Mouse (Mus musculus): ENCODE measurements around the gene Lpp. TPM values are rescaled to one million over a fixed set of nuclear protein-coding genes. Genes with fewer than 3 reads are reported as not detected.
A peak's percentile ranks its signal among the peaks of the same experiment; 100 is the strongest.

The Lpp gene
- polyA plus RNA-seq, 1 experiment from 2014 or later, result 42.6 TPM

GRCm38 (mm10) chr16:24475305-24475947 lies 82.1 kb downstream of the Lpp start:
- peak overlapping the region; percentile 25; the same call in 1 of the 2 replicates for H3K27ac ChIP-seq (ENCODE audit: low read length)
- peaks cover 2% of the 10 kb centered on the region; the same call in 1 of the 2 replicates for H3K36me3 ChIP-seq (ENCODE audit: control insufficient read depth, insufficient read depth)
- peaks cover 35% of the 10 kb centered on the region for H3K4me1 ChIP-seq (ENCODE audit: control insufficient read depth, insufficient read depth, low read length)

GRCm38 (mm10) chr16:24476911-24477401 lies 83.6 kb downstream of the Lpp start:
- H3K4me1 ChIP-seq (ENCODE audit: control insufficient read depth, insufficient read depth, low read length), result peaks cover 35% of the 10 kb centered on the region
- H3K4me3 ChIP-seq (ENCODE audit: low read length), result no peak overlapping the region
- H3K4me2 ChIP-seq (ENCODE audit: low read depth, low read length), result no peak overlapping the region
- no peaks in the 10 kb centered on the region for H3K27me3 ChIP-seq (ENCODE audit: control insufficient read depth, insufficient read depth, low read length)
- H3K36me3 ChIP-seq (ENCODE audit: control insufficient read depth, insufficient read depth), result peaks cover 2% of the 10 kb centered on the region; the same call in 1 of the 2 replicates
- 25% methylated on average over 3 of the region's 3 CpGs for WGBS
- H3K27ac ChIP-seq (ENCODE audit: low read length), result peak overlapping the region; percentile 47; the same call in 1 of the 2 replicates
- ATAC-seq (replicated peaks; ENCODE audit: extremely low read depth, insufficient read depth, low FRiP score), result no peak
- H3K9me3 ChIP-seq (replicated peaks; ENCODE audit: control insufficient read depth, low read length), result no peaks in the 10 kb centered on the region
- peak overlapping the region; percentile 30; the same call in 1 of the 2 replicates for H3K9ac ChIP-seq (ENCODE audit: low read length)

More at GRCm38 (mm10) chr16:24475305-24475947, 82.1 kb downstream of the Lpp start:
- Histone ChIP-seq H3K9me3 (replicated peaks; ENCODE audit: control insufficient read depth, low read length) (no peaks in the 10 kb centered on the region), H3K4me2 (ENCODE audit: low read depth, low read length) (no peak overlapping the region), H3K4me3 (ENCODE audit: low read length) (no peak overlapping the region), H3K9ac (ENCODE audit: low read length) (no peak overlapping the region), H3K27me3 (ENCODE audit: control insufficient read depth, insufficient read depth, low read length) (no peaks in the 10 kb centered on the region)
- no peak for ATAC-seq (replicated peaks; ENCODE audit: extremely low read depth, insufficient read depth, low FRiP score)
- WGBS, result 49% methylated on average over 8 of the region's 8 CpGs

GRCm38 (mm10) chr16:24478006-24478405 lies 84.7 kb downstream of the Lpp start:
- Histone ChIP-seq H3K36me3 (ENCODE audit: control insufficient read depth, insufficient read depth) (no peaks in the 10 kb centered on the region), H3K27ac (ENCODE audit: low read length) (no peak overlapping the region), H3K4me1 (ENCODE audit: control insufficient read depth, insufficient read depth, low read length) (peaks cover 35% of the 10 kb centered on the region), H3K9me3 (replicated peaks; ENCODE audit: control insufficient read depth, low read length) (no peaks in the 10 kb centered on the region), H3K9ac (ENCODE audit: low read length) (no peak overlapping the region), H3K4me2 (ENCODE audit: low read depth, low read length) (no peak overlapping the region), H3K4me3 (ENCODE audit: low read length) (no peak overlapping the region), H3K27me3 (ENCODE audit: control insufficient read depth, insufficient read depth, low read length) (no peaks in the 10 kb centered on the region)
- 64% methylated on average over 1 of the region's 1 CpGs for WGBS
- ATAC-seq (replicated peaks; ENCODE audit: extremely low read depth, insufficient read depth, low FRiP score), result no peak

- no peaks in the 10 kb centered on the region for H3K27me3 ChIP-seq (ENCODE audit: control insufficient read depth, insufficient read depth, low read length)
- no peak for ATAC-seq (replicated peaks; ENCODE audit: extremely low read depth, insufficient read depth, low FRiP score)
- no peak overlapping the region for H3K9ac ChIP-seq (ENCODE audit: low read length)
- 99% methylated on average over 4 of the region's 4 CpGs for WGBS
- H3K4me1 ChIP-seq (ENCODE audit: control insufficient read depth, insufficient read depth, low read length), result peaks cover 35% of the 10 kb centered on the region
- no peaks in the 10 kb centered on the region for H3K9me3 ChIP-seq (replicated peaks; ENCODE audit: control insufficient read depth, low read length)
- no peak overlapping the region for H3K27ac ChIP-seq (ENCODE audit: low read length)
- no peak overlapping the region for H3K4me2 ChIP-seq (ENCODE audit: low read depth, low read length)
- no peak overlapping the region for H3K4me3 ChIP-seq (ENCODE audit: low read length)
- no peaks in the 10 kb centered on the region for H3K36me3 ChIP-seq (ENCODE audit: control insufficient read depth, insufficient read depth)
Observed at GRCm38 (mm10) chr16:24478851-24479250, 85.5 kb downstream of the Lpp start.

- H3K4me1 ChIP-seq (ENCODE audit: control insufficient read depth, insufficient read depth, low read length), result peaks cover 11% of the 10 kb centered on the region
- no peak for ATAC-seq (replicated peaks; ENCODE audit: extremely low read depth, insufficient read depth, low FRiP score)
- no peaks in the 10 kb centered on the region for H3K9me3 ChIP-seq (replicated peaks; ENCODE audit: control insufficient read depth, low read length)
- WGBS, result 74% methylated on average over 6 of the region's 6 CpGs
- H3K27ac ChIP-seq (ENCODE audit: low read length), result no peak overlapping the region
- H3K9ac ChIP-seq (ENCODE audit: low read length), result no peak overlapping the region
- H3K4me2 ChIP-seq (ENCODE audit: low read depth, low read length), result no peak overlapping the region
- H3K4me3 ChIP-seq (ENCODE audit: low read length), result no peak overlapping the region
- H3K36me3 ChIP-seq (ENCODE audit: control insufficient read depth, insufficient read depth), result no peaks in the 10 kb centered on the region
- no peaks in the 10 kb centered on the region for H3K27me3 ChIP-seq (ENCODE audit: control insufficient read depth, insufficient read depth, low read length)
Observed at GRCm38 (mm10) chr16:24482648-24483047, 89.3 kb downstream of the Lpp start.

- Histone ChIP-seq H3K9ac (ENCODE audit: low read length) (no peak overlapping the region), H3K9me3 (replicated peaks; ENCODE audit: control insufficient read depth, low read length) (no peaks in the 10 kb centered on the region), H3K27ac (ENCODE audit: low read length) (peak overlapping the region; percentile 20), H3K4me1 (ENCODE audit: control insufficient read depth, insufficient read depth, low read length) (peaks cover 11% of the 10 kb centered on the region), H3K4me3 (ENCODE audit: low read length) (no peak overlapping the region), H3K4me2 (ENCODE audit: low read depth, low read length) (no peak overlapping the region), H3K27me3 (ENCODE audit: control insufficient read depth, insufficient read depth, low read length) (no peaks in the 10 kb centered on the region), H3K36me3 (ENCODE audit: control insufficient read depth, insufficient read depth) (no peaks in the 10 kb centered on the region)
- 80% methylated on average over 13 of the region's 13 CpGs for WGBS
- no peak for ATAC-seq (replicated peaks; ENCODE audit: extremely low read depth, insufficient read depth, low FRiP score)
Observed at GRCm38 (mm10) chr16:24483527-24484101, 90.3 kb downstream of the Lpp start.

GRCm38 (mm10) chr16:24487782-24488241 lies 94.5 kb downstream of the Lpp start:
- Histone ChIP-seq H3K9ac (ENCODE audit: low read length) (peak overlapping the region; percentile 24), H3K27ac (ENCODE audit: low read length) (peak overlapping the region; percentile 85), H3K4me1 (ENCODE audit: control insufficient read depth, insufficient read depth, low read length) (peaks cover 53% of the 10 kb centered on the region), H3K4me2 (ENCODE audit: low read depth, low read length) (peak overlapping the region; percentile 1; the same call in 1 of the 2 replicates), H3K9me3 (replicated peaks; ENCODE audit: control insufficient read depth, low read length) (no peaks in the 10 kb centered on the region), H3K27me3 (ENCODE audit: control insufficient read depth, insufficient read depth, low read length) (no peaks in the 10 kb centered on the region), H3K4me3 (ENCODE audit: low read length) (no peak overlapping the region), H3K36me3 (ENCODE audit: control insufficient read depth, insufficient read depth) (no peaks in the 10 kb centered on the region)
- peak; percentile 89 for ATAC-seq (replicated peaks; ENCODE audit: extremely low read depth, insufficient read depth, low FRiP score)
- 24% methylated on average over 6 of the region's 6 CpGs for WGBS

- Histone ChIP-seq H3K9ac (ENCODE audit: low read length) (peak overlapping the region; percentile 52; the same call in 1 of the 2 replicates), H3K4me3 (ENCODE audit: low read length) (no peak overlapping the region), H3K4me2 (ENCODE audit: low read depth, low read length) (no peak overlapping the region), H3K9me3 (replicated peaks; ENCODE audit: control insufficient read depth, low read length) (no peaks in the 10 kb centered on the region), H3K36me3 (ENCODE audit: control insufficient read depth, insufficient read depth) (no peaks in the 10 kb centered on the region), H3K4me1 (ENCODE audit: control insufficient read depth, insufficient read depth, low read length) (peaks cover 67% of the 10 kb centered on the region), H3K27ac (ENCODE audit: low read length) (peak overlapping the region; percentile 85), H3K27me3 (ENCODE audit: control insufficient read depth, insufficient read depth, low read length) (no peaks in the 10 kb centered on the region)
- 72% methylated on average over 8 of the region's 8 CpGs for WGBS
- no peak for ATAC-seq (replicated peaks; ENCODE audit: extremely low read depth, insufficient read depth, low FRiP score)
Observed at GRCm38 (mm10) chr16:24489516-24490285, 96.4 kb downstream of the Lpp start.
